Mouse (Mus musculus): ENCODE results near the gene Klra10. TPM values are rescaled to one million over a fixed set of nuclear protein-coding genes. Genes with fewer than 3 reads are reported as not detected.
"Not testable (repeated sequence)": the region's sequence is repeated elsewhere in the genome, so short reads cannot be mapped to it uniquely, and the experiment has no call there.

The Klra10 gene
- polyA plus RNA-seq (2012; rRNA removed) = not detected in 2 replicates

GRCm38 (mm10) chr6:130281828-130282227 is at the start of gene Klra10:
Klra10 (minus strand) TSS chr6:130281928.
- not testable (repeated sequence) for H3K36me3 ChIP-seq (ENCODE audit: control insufficient read depth, insufficient read depth, low read length); H3K4me1 ChIP-seq (ENCODE audit: control insufficient read depth, insufficient read depth, insufficient read length, low read length); H3K27me3 ChIP-seq (ENCODE audit: control insufficient read depth, insufficient read depth, low read length); H3K27ac ChIP-seq (ENCODE audit: insufficient read depth, low read depth, low read length); H3K4me3 ChIP-seq (ENCODE audit: low read depth, low read length)
- WGBS = 77% methylated on average over 1 of the region's 1 CpGs

DNA sequence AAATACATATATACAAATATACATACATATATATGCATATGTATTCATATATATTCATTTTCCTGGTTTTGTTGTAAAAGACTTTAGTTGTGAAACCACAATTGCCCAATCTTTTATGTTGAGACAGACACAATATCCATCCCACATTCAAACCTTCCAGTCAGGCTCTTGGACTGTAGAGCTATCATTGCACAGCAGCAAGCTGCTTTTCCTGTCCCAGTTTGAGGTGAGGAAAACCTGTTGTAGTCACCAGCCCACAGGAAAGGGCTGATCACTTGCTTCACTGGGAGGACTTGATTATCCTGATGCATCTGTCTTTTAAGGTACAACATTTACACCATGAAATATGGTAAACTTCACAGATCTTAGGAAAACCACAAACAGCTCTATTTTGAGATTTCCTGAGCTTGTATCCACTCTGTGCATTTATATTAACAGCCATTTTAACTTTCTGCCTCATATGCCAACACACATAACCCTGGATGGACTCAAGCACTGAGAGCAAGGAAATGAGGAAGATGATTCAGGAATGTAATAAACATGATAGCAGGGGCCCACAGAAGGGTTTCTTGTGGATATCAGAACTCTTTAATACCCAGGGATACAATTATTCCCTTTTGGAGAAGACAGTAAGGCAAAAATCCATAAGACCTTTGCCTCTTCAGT is 6.4 kb upstream of the Klra10 start:
- Histone ChIP-seq H3K4me3 (ENCODE audit: low read depth, low read length) (no peak overlapping the region), H3K36me3 (ENCODE audit: control insufficient read depth, insufficient read depth, low read length) (no peaks in the 10 kb centered on the region), H3K4me1 (ENCODE audit: control insufficient read depth, insufficient read depth, insufficient read length, low read length) (no peaks in the 10 kb centered on the region), H3K27me3 (ENCODE audit: control insufficient read depth, insufficient read depth, low read length) (no peaks in the 10 kb centered on the region), H3K27ac (ENCODE audit: insufficient read depth, low read depth, low read length) (no peak overlapping the region)
- TF ChIP-seq CTCF (IDR thresholded peaks at IDR 0.05; ENCODE audit: extremely low read depth, insufficient read length, insufficient replicate concordance, low read depth, low read length) (no peak), POLR2A (IDR thresholded peaks at IDR 0.05; ENCODE audit: low read depth, low read length) (no peak)

- WGBS = 83% methylated on average over 2 of the region's 2 CpGs
- H3K4me1 ChIP-seq (ENCODE audit: control insufficient read depth, insufficient read depth, insufficient read length, low read length) = no peaks in the 10 kb centered on the region
- no peaks in the 10 kb centered on the region for H3K27me3 ChIP-seq (ENCODE audit: control insufficient read depth, insufficient read depth, low read length)
- no peaks in the 10 kb centered on the region for H3K36me3 ChIP-seq (ENCODE audit: control insufficient read depth, insufficient read depth, low read length)
- no peak overlapping the region for H3K4me3 ChIP-seq (ENCODE audit: low read depth, low read length)
- no peak overlapping the region for H3K27ac ChIP-seq (ENCODE audit: insufficient read depth, low read depth, low read length)
- TF ChIP-seq POLR2A (IDR thresholded peaks at IDR 0.05; ENCODE audit: low read depth, low read length) (no peak), CTCF (IDR thresholded peaks at IDR 0.05; ENCODE audit: extremely low read depth, insufficient read length, insufficient replicate concordance, low read depth, low read length) (no peak)
These were observed 26.4 kb downstream of the Klra10 start for GRCm38 (mm10) chr6:130255326-130255725.

GRCm38 (mm10) chr6:130237536-130237935 is 44.2 kb downstream of the Klra10 start:
- TF ChIP-seq CTCF (IDR thresholded peaks at IDR 0.05; ENCODE audit: extremely low read depth, insufficient read length, insufficient replicate concordance, low read depth, low read length) (no peak), POLR2A (IDR thresholded peaks at IDR 0.05; ENCODE audit: low read depth, low read length) (no peak)
- no peaks in the 10 kb centered on the region for H3K36me3 ChIP-seq (ENCODE audit: control insufficient read depth, insufficient read depth, low read length)
- H3K4me3 ChIP-seq (ENCODE audit: low read depth, low read length) = no peak overlapping the region
- no peaks in the 10 kb centered on the region for H3K4me1 ChIP-seq (ENCODE audit: control insufficient read depth, insufficient read depth, insufficient read length, low read length)
- no peaks in the 10 kb centered on the region for H3K27me3 ChIP-seq (ENCODE audit: control insufficient read depth, insufficient read depth, low read length)
- 57% methylated on average over 2 of the region's 2 CpGs for WGBS
- no peak overlapping the region for H3K27ac ChIP-seq (ENCODE audit: insufficient read depth, low read depth, low read length)

GRCm38 (mm10) chr6:130236635-130237034 is 45.1 kb downstream of the Klra10 start:
- WGBS = 50% methylated on average over 1 of the region's 1 CpGs
- no peak overlapping the region for H3K4me3 ChIP-seq (ENCODE audit: low read depth, low read length)
- no peaks in the 10 kb centered on the region for H3K36me3 ChIP-seq (ENCODE audit: control insufficient read depth, insufficient read depth, low read length)
- no peak for TF ChIP-seq POLR2A (IDR thresholded peaks at IDR 0.05; ENCODE audit: low read depth, low read length)
- TF ChIP-seq CTCF (IDR thresholded peaks at IDR 0.05; ENCODE audit: extremely low read depth, insufficient read length, insufficient replicate concordance, low read depth, low read length) = no peak
- no peaks in the 10 kb centered on the region for H3K27me3 ChIP-seq (ENCODE audit: control insufficient read depth, insufficient read depth, low read length)
- no peaks in the 10 kb centered on the region for H3K4me1 ChIP-seq (ENCODE audit: control insufficient read depth, insufficient read depth, insufficient read length, low read length)
- H3K27ac ChIP-seq (ENCODE audit: insufficient read depth, low read depth, low read length) = no peak overlapping the region

- H3K27me3 ChIP-seq (ENCODE audit: control insufficient read depth, insufficient read depth, low read length) = no peaks in the 10 kb centered on the region
- H3K4me1 ChIP-seq (ENCODE audit: control insufficient read depth, insufficient read depth, insufficient read length, low read length) = no peaks in the 10 kb centered on the region
- H3K4me3 ChIP-seq (ENCODE audit: low read depth, low read length) = no peak within 1 kb of the TSS
- H3K27ac ChIP-seq (ENCODE audit: insufficient read depth, low read depth, low read length) = no peak within 1 kb of the TSS
- TF ChIP-seq CTCF (IDR thresholded peaks at IDR 0.05; ENCODE audit: extremely low read depth, insufficient read length, insufficient replicate concordance, low read depth, low read length) = no peak
- TF ChIP-seq POLR2A (IDR thresholded peaks at IDR 0.05; ENCODE audit: low read depth, low read length) = no peak
- H3K36me3 ChIP-seq (ENCODE audit: control insufficient read depth, insufficient read depth, low read length) = no peaks in the 10 kb centered on the region
These were observed 48.5 kb downstream of the Klra10 start, which contains the start of gene Klra7 for GRCm38 (mm10) chr6:130233222-130233621. Klra7 (minus strand) TSS chr6:130233322.

Other genes starting within 250 kb of the Klra10 start
- gene Klra4, start 214.7 kb downstream of the Klra10 start, polyA plus RNA-seq (2012; rRNA removed) = not detected in 2 replicates
- gene Klra8, start 152.0 kb downstream of the Klra10 start, polyA plus RNA-seq (2012; rRNA removed) = not detected in 2 replicates
- not detected in 2 replicates for gene Klra9, start 88.8 kb downstream of the Klra10 start, polyA plus RNA-seq (2012; rRNA removed)
- gene Klra7, start 48.6 kb downstream of the Klra10 start, polyA plus RNA-seq (2012; rRNA removed) = not detected in 2 replicates
- not detected in 2 replicates for gene Klra3, start 55.6 kb upstream of the Klra10 start, polyA plus RNA-seq (2012; rRNA removed)
- not detected in 2 replicates for gene Klra1, start 104.9 kb upstream of the Klra10 start, polyA plus RNA-seq (2012; rRNA removed)